Mouse (Mus musculus): Measurements from ENCODE around the gene Tsnaxip1. TPM values are rescaled to one million over a fixed set of nuclear protein-coding genes. Genes with fewer than 3 reads are reported as not detected.

The Tsnaxip1 gene
- total RNA-seq, 1 experiment, result 0.13 TPM

GRCm38 (mm10) chr8:105810245-105810786 is 17.2 kb upstream of the Tsnaxip1 start:
- Histone ChIP-seq H3K4me1 (ENCODE audit: control insufficient read depth in 2 of 2, insufficient read depth in 2 of 2, low read length in 2 of 2, poor library complexity in 1 of 2) (no peaks in the 10 kb centered on the region), H3K36me3 (ENCODE audit: control insufficient read depth, insufficient read depth, low read length, poor library complexity, severe bottlenecking) (peaks cover 2% of the 10 kb centered on the region; the same call in 1 of the 2 replicates), H3K9me3 (ENCODE audit: control insufficient read depth, insufficient read depth, low read depth, low read length) (no peaks in the 10 kb centered on the region), H3K9ac (ENCODE audit: insufficient read depth, low read depth, low read length, poor library complexity, severe bottlenecking) (no peak overlapping the region), H3K4me3 (ENCODE audit: insufficient read depth in 1 of 2, low read depth in 1 of 2, low read length in 2 of 2, poor library complexity in 1 of 2, severe bottlenecking in 1 of 2) (no peak overlapping the region), H3K27ac (ENCODE audit: insufficient read depth, low read depth, low read length, poor library complexity, severe bottlenecking) (no peak overlapping the region)
- TF ChIP-seq HCFC1 (IDR thresholded peaks at IDR 0.05; ENCODE audit: borderline replicate concordance, insufficient read depth, low read length) (no peak), ZNF384 (IDR thresholded peaks at IDR 0.05; ENCODE audit: low read depth, low read length) (no peak), ZC3H11A (IDR thresholded peaks at IDR 0.05; ENCODE audit: borderline replicate concordance, low read depth, low read length) (no peak), MAFK (IDR thresholded peaks at IDR 0.05; ENCODE audit: insufficient read depth, low read depth, low read length) (no peak), CHD2 (IDR thresholded peaks at IDR 0.05; ENCODE audit: low read depth, low read length) (no peak)
- no peak for DNase-seq (ENCODE audit: low read depth, low spot score)
- in situ Hi-C loops (cut with MboI; ENCODE audit: low sequenced_read_pairs in 2 of 2, unreplicated experiment in 2 of 2), result no loop called here

DNA sequence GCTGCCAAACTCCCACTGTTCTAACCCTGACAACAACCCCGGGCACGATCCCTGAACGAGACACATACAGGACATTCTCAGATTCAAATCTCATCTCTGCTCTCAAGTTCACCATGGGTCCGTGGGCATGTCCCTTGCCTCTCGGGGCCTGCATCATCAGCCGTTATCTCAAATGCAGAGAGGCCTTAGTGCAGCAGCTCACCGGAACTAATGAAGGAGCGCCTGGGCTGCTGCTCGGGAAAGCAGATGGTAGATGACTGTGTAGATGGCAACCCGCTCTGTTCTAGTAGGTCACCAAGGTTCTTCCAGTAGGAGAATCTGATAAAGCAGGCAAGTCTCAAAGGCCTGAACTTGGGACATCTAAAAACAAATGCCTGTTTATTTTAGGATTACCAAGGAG is 16.5 kb upstream of the Tsnaxip1 start:
- Histone ChIP-seq H3K4me3 (ENCODE audit: insufficient read depth in 1 of 2, low read depth in 1 of 2, low read length in 2 of 2, poor library complexity in 1 of 2, severe bottlenecking in 1 of 2) (no peak overlapping the region), H3K9ac (ENCODE audit: insufficient read depth, low read depth, low read length, poor library complexity, severe bottlenecking) (no peak overlapping the region), H3K9me3 (ENCODE audit: control insufficient read depth, insufficient read depth, low read depth, low read length) (no peaks in the 10 kb centered on the region), H3K27ac (ENCODE audit: insufficient read depth, low read depth, low read length, poor library complexity, severe bottlenecking) (no peak overlapping the region; the same call in 1 of the 2 replicates), H3K4me1 (ENCODE audit: control insufficient read depth in 2 of 2, insufficient read depth in 2 of 2, low read length in 2 of 2, poor library complexity in 1 of 2) (no peaks in the 10 kb centered on the region), H3K36me3 (ENCODE audit: control insufficient read depth, insufficient read depth, low read length, poor library complexity, severe bottlenecking) (peaks cover 2% of the 10 kb centered on the region; the same call in 1 of the 2 replicates)
- in situ Hi-C loops (cut with MboI; ENCODE audit: low sequenced_read_pairs in 2 of 2, unreplicated experiment in 2 of 2), result no loop called here
- TF ChIP-seq CHD2 (IDR thresholded peaks at IDR 0.05; ENCODE audit: low read depth, low read length) (no peak), MAFK (IDR thresholded peaks at IDR 0.05; ENCODE audit: insufficient read depth, low read depth, low read length) (no peak), ZC3H11A (IDR thresholded peaks at IDR 0.05; ENCODE audit: borderline replicate concordance, low read depth, low read length) (no peak), HCFC1 (IDR thresholded peaks at IDR 0.05; ENCODE audit: borderline replicate concordance, insufficient read depth, low read length) (no peak), ZNF384 (IDR thresholded peaks at IDR 0.05; ENCODE audit: low read depth, low read length) (no peak)
- no peak for DNase-seq (ENCODE audit: low read depth, low spot score)

GRCm38 (mm10) chr8:105811543-105811942 is 16.0 kb upstream of the Tsnaxip1 start:
- in situ Hi-C loops (cut with MboI; ENCODE audit: low sequenced_read_pairs in 2 of 2, unreplicated experiment in 2 of 2), result no loop called here
- TF ChIP-seq CHD2 (IDR thresholded peaks at IDR 0.05; ENCODE audit: low read depth, low read length), result no peak
- no peak for TF ChIP-seq MAFK (IDR thresholded peaks at IDR 0.05; ENCODE audit: insufficient read depth, low read depth, low read length)
- TF ChIP-seq ZC3H11A (IDR thresholded peaks at IDR 0.05; ENCODE audit: borderline replicate concordance, low read depth, low read length), result no peak
- TF ChIP-seq ZNF384 (IDR thresholded peaks at IDR 0.05; ENCODE audit: low read depth, low read length), result no peak
- no peak for TF ChIP-seq HCFC1 (IDR thresholded peaks at IDR 0.05; ENCODE audit: borderline replicate concordance, insufficient read depth, low read length)
- H3K4me3 ChIP-seq (ENCODE audit: insufficient read depth in 1 of 2, low read depth in 1 of 2, low read length in 2 of 2, poor library complexity in 1 of 2, severe bottlenecking in 1 of 2), result no peak overlapping the region
- H3K27ac ChIP-seq (ENCODE audit: insufficient read depth, low read depth, low read length, poor library complexity, severe bottlenecking), result no peak overlapping the region
- H3K9ac ChIP-seq (ENCODE audit: insufficient read depth, low read depth, low read length, poor library complexity, severe bottlenecking), result no peak overlapping the region
- peaks cover 2% of the 10 kb centered on the region; the same call in 1 of the 2 replicates for H3K36me3 ChIP-seq (ENCODE audit: control insufficient read depth, insufficient read depth, low read length, poor library complexity, severe bottlenecking)
- H3K4me1 ChIP-seq (ENCODE audit: control insufficient read depth in 2 of 2, insufficient read depth in 2 of 2, low read length in 2 of 2, poor library complexity in 1 of 2), result no peaks in the 10 kb centered on the region
- DNase-seq (ENCODE audit: low read depth, low spot score), result no peak
- no peaks in the 10 kb centered on the region for H3K9me3 ChIP-seq (ENCODE audit: control insufficient read depth, insufficient read depth, low read depth, low read length)

- H3K36me3 ChIP-seq (ENCODE audit: control insufficient read depth, insufficient read depth, low read length, poor library complexity, severe bottlenecking), result peaks cover 2% of the 10 kb centered on the region; the same call in 1 of the 2 replicates
- TF ChIP-seq CHD2 (IDR thresholded peaks at IDR 0.05; ENCODE audit: low read depth, low read length) (no peak), ZNF384 (IDR thresholded peaks at IDR 0.05; ENCODE audit: low read depth, low read length) (no peak), MAFK (IDR thresholded peaks at IDR 0.05; ENCODE audit: insufficient read depth, low read depth, low read length) (no peak), HCFC1 (IDR thresholded peaks at IDR 0.05; ENCODE audit: borderline replicate concordance, insufficient read depth, low read length) (no peak), ZC3H11A (IDR thresholded peaks at IDR 0.05; ENCODE audit: borderline replicate concordance, low read depth, low read length) (no peak)
- H3K27ac ChIP-seq (ENCODE audit: insufficient read depth, low read depth, low read length, poor library complexity, severe bottlenecking), result no peak overlapping the region
- no peak overlapping the region for H3K4me3 ChIP-seq (ENCODE audit: insufficient read depth in 1 of 2, low read depth in 1 of 2, low read length in 2 of 2, poor library complexity in 1 of 2, severe bottlenecking in 1 of 2)
- H3K9ac ChIP-seq (ENCODE audit: insufficient read depth, low read depth, low read length, poor library complexity, severe bottlenecking), result no peak overlapping the region
- no peak for DNase-seq (ENCODE audit: low read depth, low spot score)
- in situ Hi-C loops (cut with MboI; ENCODE audit: low sequenced_read_pairs in 2 of 2, unreplicated experiment in 2 of 2), result no loop called here
- H3K9me3 ChIP-seq (ENCODE audit: control insufficient read depth, insufficient read depth, low read depth, low read length), result no peaks in the 10 kb centered on the region
- H3K4me1 ChIP-seq (ENCODE audit: control insufficient read depth in 2 of 2, insufficient read depth in 2 of 2, low read length in 2 of 2, poor library complexity in 1 of 2), result no peaks in the 10 kb centered on the region
These were observed 15.0 kb upstream of the Tsnaxip1 start for GRCm38 (mm10) chr8:105812511-105812910.

All from ES-E14 (cell line).